Comparison of ENCODE assay signal across 15 mouse cellular contexts in the genomic region with DNA sequence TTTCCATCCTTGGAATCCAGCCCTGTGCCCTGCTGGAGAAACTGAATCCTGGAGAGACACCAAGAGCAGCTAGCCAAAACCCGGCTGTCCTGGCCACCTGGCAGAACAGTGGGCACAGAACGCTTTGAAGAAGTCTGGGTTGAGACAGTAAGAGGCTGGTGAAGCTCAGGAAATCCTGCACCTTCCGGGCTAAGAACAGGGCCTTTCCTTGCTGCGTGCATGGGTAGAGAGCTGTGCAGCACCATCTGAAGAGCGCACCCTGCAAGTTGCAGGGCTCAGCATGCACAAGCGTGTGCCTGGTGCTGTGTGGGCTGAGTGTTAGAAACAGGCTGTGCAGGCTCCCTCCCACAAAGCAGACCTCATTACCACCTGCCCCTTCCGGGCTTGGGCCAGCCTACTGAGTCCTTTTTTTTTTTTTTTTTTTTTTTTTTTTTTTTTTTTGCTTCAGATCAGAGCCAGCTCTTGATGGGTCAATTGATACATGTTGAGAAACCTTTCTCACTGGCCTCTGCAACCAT. TPM values are rescaled to one million over a fixed set of nuclear protein-coding genes. Genes with fewer than 3 reads are reported as not detected.
DNase-seq lines count a peak whose midpoint lies in the region; ATAC-seq and TF ChIP-seq lines count a peak whose summit lies in the region.
"Had no signal": no experiment of that assay in that cellular context is flagged by ENCODE, and none has a peak within 500 bp of the region (broad histone marks: within the 10 kb centered on the region; RNA-seq: fewer than 3 reads in every experiment).

No protein-coding gene starts in this region.

- H3K9ac ChIP-seq in forebrain, embryonic 15.5 days (replicated peaks): no peak overlapping the region
- no peak overlapping the region for H3K9ac ChIP-seq in forebrain, postnatal 0 days
- no peak overlapping the region for H3K9ac ChIP-seq in midbrain, embryonic 16.5 days (ENCODE audit: low read depth, low read length)
- H3K9ac ChIP-seq: heart, embryonic 15.5 days; kidney, embryonic 15.5 days; liver, embryonic 14.5 days; midbrain, embryonic 12.5 days had no signal

- no peak for DNase-seq in forebrain, postnatal 0 days
- DNase-seq in right cerebral cortex, adult 18-20 months: peak; percentile 41
- DNase-seq in right cerebral cortex, postnatal 25 days: no peak
- DNase-seq in liver: no peak
- DNase-seq: lung, postnatal 14 days; right cerebral cortex, postnatal 4 days; thymus, postnatal 4 days had no signal

- no peak for TF ChIP-seq CTCF in forebrain, postnatal 0 days (IDR thresholded peaks at IDR 0.05; ENCODE audit: low read depth)

- H3K27ac ChIP-seq in forebrain, embryonic 15.5 days (replicated peaks): no peak overlapping the region
- H3K27ac ChIP-seq in forebrain, postnatal 0 days (ENCODE audit: low read depth, low read length): no peak overlapping the region
- no peak overlapping the region for H3K27ac ChIP-seq in midbrain, embryonic 16.5 days (ENCODE audit: low read length)
- H3K27ac ChIP-seq: heart, embryonic 15.5 days; kidney, embryonic 15.5 days; liver, embryonic 14.5 days; midbrain, embryonic 12.5 days had no signal

- no peaks in the 10 kb centered on the region for H3K9me3 ChIP-seq in forebrain, embryonic 15.5 days
- no peaks in the 10 kb centered on the region for H3K9me3 ChIP-seq in forebrain, postnatal 0 days (ENCODE audit: low read length)
- no peaks in the 10 kb centered on the region for H3K9me3 ChIP-seq in midbrain, embryonic 16.5 days (replicated peaks; ENCODE audit: control insufficient read depth, low read length, poor library complexity, severe bottlenecking)
- H3K9me3 ChIP-seq: heart, embryonic 15.5 days; kidney, embryonic 15.5 days; midbrain, embryonic 12.5 days had no signal

- no peak overlapping the region for H3K4me2 ChIP-seq in forebrain, embryonic 15.5 days (replicated peaks)
- H3K4me2 ChIP-seq in forebrain, postnatal 0 days (ENCODE audit: low read depth): no peak overlapping the region
- H3K4me2 ChIP-seq in midbrain, embryonic 16.5 days (ENCODE audit: low read length): no peak overlapping the region
- H3K4me2 ChIP-seq: heart, embryonic 15.5 days; kidney, embryonic 15.5 days; midbrain, embryonic 12.5 days had no signal

- H3K27me3 ChIP-seq in forebrain, embryonic 15.5 days: peaks cover 21% of the 10 kb centered on the region
- peaks cover 7% of the 10 kb centered on the region for H3K27me3 ChIP-seq in forebrain, postnatal 0 days (ENCODE audit: insufficient read depth, low read length)
- H3K27me3 ChIP-seq in midbrain, embryonic 16.5 days (ENCODE audit: control insufficient read depth, insufficient read depth, low read depth, low read length): peaks cover 19% of the 10 kb centered on the region

- no peaks in the 10 kb centered on the region for H3K36me3 ChIP-seq in forebrain, embryonic 15.5 days
- no peaks in the 10 kb centered on the region for H3K36me3 ChIP-seq in forebrain, postnatal 0 days (ENCODE audit: insufficient read depth)
- no peaks in the 10 kb centered on the region for H3K36me3 ChIP-seq in midbrain, embryonic 16.5 days (ENCODE audit: control insufficient read depth, insufficient read depth, low read length)
- H3K36me3 ChIP-seq: heart, embryonic 15.5 days; kidney, embryonic 15.5 days; midbrain, embryonic 12.5 days had no signal

- no peak overlapping the region for H3K4me3 ChIP-seq in forebrain, embryonic 15.5 days
- H3K4me3 ChIP-seq in forebrain, postnatal 0 days (ENCODE audit: low read depth, low read length): no peak overlapping the region
- no peak overlapping the region for H3K4me3 ChIP-seq in midbrain, embryonic 16.5 days (ENCODE audit: low read depth, low read length)
- H3K4me3 ChIP-seq: heart, embryonic 15.5 days; kidney, embryonic 15.5 days; midbrain, embryonic 12.5 days had no signal

- WGBS in forebrain, embryonic 15.5 days: 44% methylated on average over 7 of the region's 7 CpGs
- 45% methylated on average over 7 of the region's 7 CpGs for WGBS in forebrain, postnatal 0 days
- WGBS in midbrain, embryonic 16.5 days: 45% methylated on average over 7 of the region's 7 CpGs

- peak; percentile 55 for ATAC-seq in forebrain, embryonic 15.5 days (replicated peaks)
- ATAC-seq in forebrain, postnatal 0 days: no peak; the same call in 1 of the 2 replicates
- ATAC-seq in common myeloid progenitor, adult 5-6 weeks (replicated peaks; ENCODE audit: low read depth, poor library complexity, severe bottlenecking): peak; percentile 60
- ATAC-seq in megakaryocyte progenitor cell, adult 5-6 weeks (replicated peaks; ENCODE audit: poor library complexity): peak; percentile 69
- ATAC-seq in midbrain, embryonic 16.5 days: no peak

- H3K4me1 ChIP-seq in forebrain, embryonic 15.5 days: no peaks in the 10 kb centered on the region
- no peaks in the 10 kb centered on the region for H3K4me1 ChIP-seq in forebrain, postnatal 0 days (ENCODE audit: insufficient read depth)
- no peaks in the 10 kb centered on the region for H3K4me1 ChIP-seq in midbrain, embryonic 16.5 days (ENCODE audit: control insufficient read depth, insufficient read depth, low read length)
- H3K4me1 ChIP-seq: heart, embryonic 15.5 days; kidney, embryonic 15.5 days; midbrain, embryonic 12.5 days had no signal

RNA-seq across cellular contexts. Expression of a gene that starts 23.9 kb away (rescaled TPM):
- 4.7 and 6.1 TPM in 2 replicates for polyA plus RNA-seq in forebrain, embryonic 15.5 days (2015; fragmentation: Nextera tagmentation; extraction: Ambion mirVana)
- total RNA-seq in forebrain, postnatal 0 days (2014; rRNA removed): 25.5 and 33.2 TPM in 2 replicates
- polyA plus RNA-seq in forebrain, postnatal 0 days (2015; fragmentation: Nextera tagmentation; extraction: Ambion mirVana): 15.3 and 19.3 TPM in 2 replicates
- not detected in 2 replicates for total RNA-seq in common myeloid progenitor, adult 5-6 weeks (2017)
- 0.02 and 0.07 TPM in 2 replicates for total RNA-seq in megakaryocyte progenitor cell, adult 5-6 weeks (2015)
- not detected in 2 replicates for total RNA-seq in megakaryocyte progenitor cell, adult 5-6 weeks (2017)
- polyA plus RNA-seq in midbrain, embryonic 16.5 days (2015; fragmentation: Nextera tagmentation; extraction: Ambion mirVana): 5.6 and 9.9 TPM in 2 replicates

Comparison
In these comparisons a context has a peak if more than half of its experiments do, and no peak if none do; other contexts are left out.
1. ATAC-seq: peak in forebrain, embryonic 15.5 days (single experiment), common myeloid progenitor, adult 5-6 weeks (single experiment) and megakaryocyte progenitor cell, adult 5-6 weeks (single experiment); none in forebrain, postnatal 0 days (single experiment) and midbrain, embryonic 16.5 days (single experiment).
2. RNA of a gene that starts 23.9 kb away (total RNA-seq): 25.5 to 33.2 TPM in forebrain, postnatal 0 days; 0.02 to 0.07 TPM in megakaryocyte progenitor cell, adult 5-6 weeks and not detected in common myeloid progenitor, adult 5-6 weeks; every median in the first group is over 10 times any median in the second.